Mouse (Mus musculus): ENCODE measurements around the gene Gm37240. TPM values are rescaled to one million over a fixed set of nuclear protein-coding genes. Genes with fewer than 3 reads are reported as not detected.

The Gm37240 gene
- polyA plus RNA-seq, 1 experiment from 2014 or later = 0.43 TPM

DNA sequence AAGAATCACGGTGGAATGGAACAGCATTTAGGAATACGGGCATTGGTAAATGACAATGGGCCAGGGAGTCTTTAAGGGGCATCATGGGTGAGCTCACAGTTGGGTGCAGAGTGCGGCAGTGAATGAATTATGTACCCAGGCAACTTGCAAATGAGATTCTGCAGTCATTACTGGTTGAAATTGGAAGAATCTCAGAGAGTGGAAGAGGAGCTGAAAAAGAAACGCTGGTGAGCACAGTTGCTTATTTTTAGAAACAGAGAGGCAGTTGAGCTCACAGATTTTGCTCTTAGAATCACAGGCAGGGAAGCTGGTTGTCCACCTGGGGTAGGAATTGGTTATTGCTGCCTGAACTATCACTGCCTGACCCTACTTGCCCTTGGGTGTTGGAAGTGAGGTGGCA is 776.6 kb downstream of the Gm37240 start:
- DNase-seq (ENCODE audit: low spot score) (no peak), ATAC-seq (replicated peaks; ENCODE audit: low FRiP score) (no peak)
- H3K9ac ChIP-seq (ENCODE audit: low read length) = no peak overlapping the region
- no peaks in the 10 kb centered on the region for H3K27me3 ChIP-seq (ENCODE audit: control insufficient read depth, insufficient read depth, low read length)
- H3K4me3 ChIP-seq (ENCODE audit: low read depth, low read length) = no peak overlapping the region
- no peaks in the 10 kb centered on the region for H3K9me3 ChIP-seq (ENCODE audit: control insufficient read depth, low read length)
- no peak overlapping the region for H3K4me2 ChIP-seq (ENCODE audit: low read depth, low read length, severe bottlenecking)
- H3K4me1 ChIP-seq (replicated peaks; ENCODE audit: control insufficient read depth, insufficient read depth, low read length) = no peaks in the 10 kb centered on the region
- whole genome bisulfite sequencing = 35% methylated on average over 4 of the region's 4 CpGs
- H3K36me3 ChIP-seq (ENCODE audit: control insufficient read depth, insufficient read depth, low read length) = no peaks in the 10 kb centered on the region
- H3K27ac ChIP-seq (ENCODE audit: low read depth, low read length) = no peak overlapping the region

DNA sequence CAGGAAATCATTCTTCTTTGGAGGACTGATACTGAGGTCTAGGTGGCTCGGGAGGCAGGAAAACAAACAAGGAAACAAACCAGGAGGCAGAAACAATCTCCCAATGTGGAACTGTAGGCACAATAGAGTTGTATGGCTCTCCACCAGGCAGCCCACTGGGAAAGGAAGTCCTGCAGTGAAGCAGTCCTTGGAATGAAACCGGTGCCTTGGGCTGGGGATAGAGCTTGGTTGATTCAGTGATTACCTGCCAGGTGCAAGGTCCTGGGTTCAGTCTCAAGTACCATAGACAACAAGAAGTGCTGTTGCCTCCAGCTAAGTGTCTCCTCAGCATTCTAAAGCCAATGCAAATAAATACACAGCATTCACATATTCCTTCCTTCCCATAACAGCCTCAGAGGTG is 778.1 kb downstream of the Gm37240 start:
- H3K27ac ChIP-seq (ENCODE audit: low read depth, low read length) = no peak overlapping the region
- 64% methylated on average over 2 of the region's 2 CpGs for WGBS
- ATAC-seq (replicated peaks; ENCODE audit: low FRiP score) (no peak), DNase-seq (ENCODE audit: low spot score) (no peak)
- H3K9me3 ChIP-seq (ENCODE audit: control insufficient read depth, low read length) = no peaks in the 10 kb centered on the region
- H3K27me3 ChIP-seq (ENCODE audit: control insufficient read depth, insufficient read depth, low read length) = no peaks in the 10 kb centered on the region
- no peaks in the 10 kb centered on the region for H3K4me1 ChIP-seq (replicated peaks; ENCODE audit: control insufficient read depth, insufficient read depth, low read length)
- no peak overlapping the region for H3K4me2 ChIP-seq (ENCODE audit: low read depth, low read length, severe bottlenecking)
- no peaks in the 10 kb centered on the region for H3K36me3 ChIP-seq (ENCODE audit: control insufficient read depth, insufficient read depth, low read length)
- H3K4me3 ChIP-seq (ENCODE audit: low read depth, low read length) = no peak overlapping the region
- H3K9ac ChIP-seq (ENCODE audit: low read length) = no peak overlapping the region

DNA sequence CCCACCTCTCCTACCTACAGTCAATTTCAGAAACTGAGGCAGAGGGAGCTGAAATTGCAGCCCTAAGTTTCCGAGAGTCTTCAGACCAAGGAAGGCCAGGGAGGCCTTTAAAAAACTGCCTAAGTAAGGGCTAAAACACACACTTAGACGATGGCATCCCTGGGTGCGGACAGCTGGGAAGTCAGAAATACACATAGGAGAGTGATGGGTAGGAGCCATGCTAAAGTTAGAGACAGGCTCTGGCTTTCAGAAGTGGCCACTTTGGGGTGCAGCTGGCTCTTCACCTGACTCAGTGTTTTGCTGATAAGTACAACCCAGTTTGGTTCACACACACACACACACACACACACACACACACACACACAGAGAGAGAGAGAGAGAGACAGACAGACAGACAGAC is 778.9 kb downstream of the Gm37240 start:
- no peaks in the 10 kb centered on the region for H3K9me3 ChIP-seq (ENCODE audit: control insufficient read depth, low read length)
- no peak overlapping the region for H3K4me3 ChIP-seq (ENCODE audit: low read depth, low read length)
- H3K36me3 ChIP-seq (ENCODE audit: control insufficient read depth, insufficient read depth, low read length) = no peaks in the 10 kb centered on the region
- 95% methylated on average over 3 of the region's 3 CpGs for WGBS
- no peak overlapping the region for H3K27ac ChIP-seq (ENCODE audit: low read depth, low read length)
- no peaks in the 10 kb centered on the region for H3K27me3 ChIP-seq (ENCODE audit: control insufficient read depth, insufficient read depth, low read length)
- H3K4me2 ChIP-seq (ENCODE audit: low read depth, low read length, severe bottlenecking) = no peak overlapping the region
- no peak for ATAC-seq (replicated peaks; ENCODE audit: low FRiP score)
- no peaks in the 10 kb centered on the region for H3K4me1 ChIP-seq (replicated peaks; ENCODE audit: control insufficient read depth, insufficient read depth, low read length)
- no peak for DNase-seq (ENCODE audit: low spot score)
- no peak overlapping the region for H3K9ac ChIP-seq (ENCODE audit: low read length)

DNA sequence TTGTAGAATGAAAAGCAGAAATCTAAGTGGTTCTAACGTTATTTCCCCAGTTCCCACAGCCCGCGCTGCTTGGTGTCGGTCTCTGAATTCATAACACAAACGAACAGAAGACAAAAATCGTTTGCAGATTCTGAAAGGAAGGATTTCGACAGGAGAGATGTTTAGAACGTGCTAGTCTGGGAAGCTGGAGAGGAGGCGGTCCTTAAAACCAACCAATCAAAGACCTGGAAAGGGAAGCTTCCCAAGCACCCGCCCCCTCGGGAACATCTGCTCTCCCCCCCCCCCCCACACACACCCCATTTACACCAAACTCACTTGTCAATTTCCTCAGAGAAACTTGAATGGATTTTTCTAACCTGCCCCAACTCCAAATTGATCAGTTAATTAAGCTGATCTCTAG is 780.4 kb downstream of the Gm37240 start:
- ATAC-seq (replicated peaks; ENCODE audit: low FRiP score) (no peak), DNase-seq (ENCODE audit: low spot score) (no peak)
- Histone ChIP-seq H3K36me3 (ENCODE audit: control insufficient read depth, insufficient read depth, low read length) (no peaks in the 10 kb centered on the region), H3K4me2 (ENCODE audit: low read depth, low read length, severe bottlenecking) (no peak overlapping the region), H3K9ac (ENCODE audit: low read length) (no peak overlapping the region), H3K4me1 (replicated peaks; ENCODE audit: control insufficient read depth, insufficient read depth, low read length) (no peaks in the 10 kb centered on the region), H3K27ac (ENCODE audit: low read depth, low read length) (no peak overlapping the region), H3K4me3 (ENCODE audit: low read depth, low read length) (no peak overlapping the region), H3K9me3 (ENCODE audit: control insufficient read depth, low read length) (no peaks in the 10 kb centered on the region), H3K27me3 (ENCODE audit: control insufficient read depth, insufficient read depth, low read length) (no peaks in the 10 kb centered on the region)
- WGBS = 64% methylated on average over 11 of the region's 11 CpGs

DNA sequence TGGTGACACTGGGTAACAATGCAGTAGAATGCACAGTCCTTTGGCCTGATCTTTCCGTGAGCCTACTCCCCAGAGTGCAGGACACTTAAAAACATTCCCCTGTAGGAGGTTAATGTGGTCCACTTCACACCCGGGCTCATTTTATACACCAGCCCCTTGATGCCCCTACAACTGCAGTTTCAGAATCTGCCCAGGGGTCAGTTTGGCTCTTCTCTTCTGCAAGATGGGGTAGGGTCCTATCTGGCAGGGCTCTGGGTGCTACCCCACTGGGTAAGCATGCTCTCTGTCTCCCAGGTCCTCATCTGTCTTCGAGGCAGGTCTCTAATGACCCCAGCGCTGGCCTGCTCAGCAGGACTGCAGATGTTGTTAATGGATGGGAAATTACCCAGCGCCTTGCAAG is 783.0 kb downstream of the Gm37240 start:
- no peak overlapping the region for H3K4me2 ChIP-seq (ENCODE audit: low read depth, low read length, severe bottlenecking)
- H3K36me3 ChIP-seq (ENCODE audit: control insufficient read depth, insufficient read depth, low read length) = no peaks in the 10 kb centered on the region
- H3K9ac ChIP-seq (ENCODE audit: low read length) = no peak overlapping the region
- no peaks in the 10 kb centered on the region for H3K4me1 ChIP-seq (replicated peaks; ENCODE audit: control insufficient read depth, insufficient read depth, low read length)
- no peaks in the 10 kb centered on the region for H3K9me3 ChIP-seq (ENCODE audit: control insufficient read depth, low read length)
- DNase-seq (ENCODE audit: low spot score) (no peak), ATAC-seq (replicated peaks; ENCODE audit: low FRiP score) (no peak)
- WGBS = 75% methylated on average over 5 of the region's 5 CpGs
- H3K4me3 ChIP-seq (ENCODE audit: low read depth, low read length) = no peak overlapping the region
- H3K27ac ChIP-seq (ENCODE audit: low read depth, low read length) = no peak overlapping the region
- no peaks in the 10 kb centered on the region for H3K27me3 ChIP-seq (ENCODE audit: control insufficient read depth, insufficient read depth, low read length)

DNA sequence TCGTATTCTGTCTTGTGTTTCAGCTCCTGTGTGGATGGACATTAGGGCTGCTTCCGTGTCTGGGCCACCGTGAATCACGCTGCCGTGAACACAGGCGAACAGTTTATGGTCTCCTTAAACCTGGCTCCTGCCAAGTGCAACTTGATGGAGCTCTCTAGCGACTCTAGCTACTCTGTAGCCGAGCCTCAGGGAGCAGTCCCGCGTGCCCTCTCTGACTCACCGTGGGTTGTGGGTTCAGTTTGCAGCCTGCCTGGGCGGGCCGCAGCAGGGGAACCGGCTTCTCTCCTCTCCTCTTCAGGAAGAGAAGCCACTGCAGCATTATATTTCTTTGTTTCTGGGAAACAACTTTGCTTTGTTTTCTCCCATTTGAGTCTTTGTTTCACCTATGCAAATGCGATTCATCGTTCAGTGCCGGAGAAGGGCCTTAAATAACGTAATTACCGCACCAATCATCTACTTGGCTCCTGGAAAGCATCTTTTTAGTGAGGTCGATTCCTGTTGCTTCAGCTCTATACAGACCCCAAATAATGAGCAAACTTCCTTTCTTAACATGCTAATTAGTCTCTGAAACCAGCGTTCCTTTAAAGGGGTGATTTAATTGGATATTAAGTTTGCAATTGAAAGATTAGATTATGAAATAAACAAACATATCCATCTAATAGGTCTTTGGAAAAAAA is 806.3 kb downstream of the Gm37240 start:
- Histone ChIP-seq H3K9me3 (ENCODE audit: control insufficient read depth, low read length) (no peaks in the 10 kb centered on the region), H3K27me3 (ENCODE audit: control insufficient read depth, insufficient read depth, low read length) (0 out of 2 replicates have a peak, but pooled peaks cover 2% of the 10 kb centered on the region), H3K9ac (ENCODE audit: low read length) (no peak overlapping the region; the same call in 1 of the 2 replicates), H3K4me1 (replicated peaks; ENCODE audit: control insufficient read depth, insufficient read depth, low read length) (peaks cover 5% of the 10 kb centered on the region; the same call in 1 of the 2 replicates), H3K4me3 (ENCODE audit: low read depth, low read length) (no peak overlapping the region), H3K4me2 (ENCODE audit: low read depth, low read length, severe bottlenecking) (0 out of 2 replicates have a peak overlapping the region, but pooled peaks have one; percentile 2), H3K36me3 (ENCODE audit: control insufficient read depth, insufficient read depth, low read length) (no peaks in the 10 kb centered on the region), H3K27ac (ENCODE audit: low read depth, low read length) (no peak overlapping the region)
- WGBS = 47% methylated on average over 21 of the region's 21 CpGs
- DNase-seq (ENCODE audit: low spot score) = peak; percentile 66
- ATAC-seq (replicated peaks; ENCODE audit: low FRiP score) = peak; percentile 56; the same call in 1 of the 2 replicates

DNA sequence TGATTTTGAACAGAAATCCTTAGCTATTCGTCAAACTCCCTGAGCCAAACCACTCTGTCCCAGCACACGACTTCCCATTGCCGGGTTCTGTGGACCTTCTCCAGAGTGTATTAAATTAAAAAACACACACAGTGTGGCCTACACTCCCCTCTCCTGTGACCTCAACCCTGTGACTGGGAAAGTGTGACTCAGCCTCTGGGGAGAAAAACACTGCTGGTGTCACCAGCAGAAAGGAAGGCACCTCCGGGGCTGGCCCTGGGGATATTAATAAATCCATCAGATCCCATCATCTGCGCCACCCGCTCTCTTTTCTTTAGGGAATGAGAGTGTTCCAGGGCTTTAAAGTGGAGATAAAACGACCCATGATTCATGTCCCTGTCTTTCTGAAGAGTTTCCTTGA is 823.2 kb downstream of the Gm37240 start:
- Histone ChIP-seq H3K9ac (ENCODE audit: low read length) (no peak overlapping the region), H3K27ac (ENCODE audit: low read depth, low read length) (no peak overlapping the region), H3K4me3 (ENCODE audit: low read depth, low read length) (no peak overlapping the region), H3K4me1 (replicated peaks; ENCODE audit: control insufficient read depth, insufficient read depth, low read length) (no peaks in the 10 kb centered on the region), H3K9me3 (ENCODE audit: control insufficient read depth, low read length) (no peaks in the 10 kb centered on the region), H3K4me2 (ENCODE audit: low read depth, low read length, severe bottlenecking) (no peak overlapping the region), H3K36me3 (ENCODE audit: control insufficient read depth, insufficient read depth, low read length) (no peaks in the 10 kb centered on the region), H3K27me3 (ENCODE audit: control insufficient read depth, insufficient read depth, low read length) (no peaks in the 10 kb centered on the region)
- ATAC-seq (replicated peaks; ENCODE audit: low FRiP score) = no peak
- no peak for DNase-seq (ENCODE audit: low spot score)
- 82% methylated on average over 7 of the region's 7 CpGs for WGBS

DNA sequence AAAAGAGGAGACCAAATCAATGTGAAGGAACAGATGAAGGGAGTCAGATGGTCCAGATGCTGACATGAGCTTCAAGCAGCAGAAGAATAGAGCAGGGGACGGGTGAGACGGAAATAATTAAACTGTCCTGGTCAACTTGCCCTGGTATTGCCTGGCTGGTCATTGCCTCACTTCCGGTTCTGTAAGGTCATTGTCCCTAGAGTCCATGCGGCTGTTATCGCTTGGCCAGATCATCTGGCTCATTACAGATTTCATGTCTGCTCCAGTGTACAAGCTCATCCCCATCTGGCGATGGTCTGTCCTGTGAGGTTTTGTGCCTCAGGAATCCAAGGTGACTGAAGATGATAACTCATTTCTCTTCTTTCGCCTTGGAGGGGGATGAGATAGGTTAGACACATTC is 827.2 kb downstream of the Gm37240 start:
- H3K4me1 ChIP-seq (replicated peaks; ENCODE audit: control insufficient read depth, insufficient read depth, low read length) = no peaks in the 10 kb centered on the region
- H3K4me2 ChIP-seq (ENCODE audit: low read depth, low read length, severe bottlenecking) = no peak overlapping the region
- ATAC-seq (replicated peaks; ENCODE audit: low FRiP score) (no peak), DNase-seq (ENCODE audit: low spot score) (no peak)
- H3K36me3 ChIP-seq (ENCODE audit: control insufficient read depth, insufficient read depth, low read length) = no peaks in the 10 kb centered on the region
- no peak overlapping the region for H3K27ac ChIP-seq (ENCODE audit: low read depth, low read length)
- no peak overlapping the region for H3K9ac ChIP-seq (ENCODE audit: low read length)
- 88% methylated on average over 7 of the region's 7 CpGs for WGBS
- H3K27me3 ChIP-seq (ENCODE audit: control insufficient read depth, insufficient read depth, low read length) = no peaks in the 10 kb centered on the region
- H3K4me3 ChIP-seq (ENCODE audit: low read depth, low read length) = no peak overlapping the region
- no peaks in the 10 kb centered on the region for H3K9me3 ChIP-seq (ENCODE audit: control insufficient read depth, low read length)

DNA sequence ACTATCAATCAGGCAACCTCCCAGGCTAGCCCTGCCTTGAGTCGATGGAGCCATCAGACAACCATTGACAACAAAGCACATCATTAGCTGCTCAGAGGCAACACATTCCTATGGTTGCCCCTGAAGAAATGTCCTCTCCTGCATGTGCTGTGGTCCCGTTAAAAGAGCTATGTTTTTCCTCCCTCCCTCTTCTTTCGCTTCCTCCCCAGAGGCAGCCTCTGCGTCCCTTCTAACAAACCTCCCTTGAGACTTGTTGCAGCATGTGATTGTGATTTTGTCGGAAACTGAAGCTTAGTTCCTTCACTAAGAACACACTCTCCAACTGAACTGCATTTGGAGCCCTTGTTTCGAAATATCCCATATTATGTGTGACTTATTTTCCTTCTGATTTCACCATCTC is 830.1 kb downstream of the Gm37240 start:
- 89% methylated on average over 6 of the region's 6 CpGs for WGBS
- no peak for ATAC-seq (replicated peaks; ENCODE audit: low FRiP score)

More for the DNA sequence above, 830.1 kb downstream of the Gm37240 start:
- Histone ChIP-seq H3K4me3 (ENCODE audit: low read depth, low read length) (no peak overlapping the region), H3K27me3 (ENCODE audit: control insufficient read depth, insufficient read depth, low read length) (no peaks in the 10 kb centered on the region), H3K4me1 (replicated peaks; ENCODE audit: control insufficient read depth, insufficient read depth, low read length) (no peaks in the 10 kb centered on the region), H3K27ac (ENCODE audit: low read depth, low read length) (no peak overlapping the region), H3K9me3 (ENCODE audit: control insufficient read depth, low read length) (no peaks in the 10 kb centered on the region), H3K4me2 (ENCODE audit: low read depth, low read length, severe bottlenecking) (no peak overlapping the region), H3K36me3 (ENCODE audit: control insufficient read depth, insufficient read depth, low read length) (no peaks in the 10 kb centered on the region), H3K9ac (ENCODE audit: low read length) (no peak overlapping the region)
- no peak for DNase-seq (ENCODE audit: low spot score)

All from forebrain, embryonic 11.5 days (tissue).